Mouse (Mus musculus): Measurements from ENCODE around the gene Gm20765. TPM values are rescaled to one million over a fixed set of nuclear protein-coding genes. Genes with fewer than 3 reads are reported as not detected.

Gm20765 gene
- total RNA-seq, 1 experiment = 73.4 TPM

DNA sequence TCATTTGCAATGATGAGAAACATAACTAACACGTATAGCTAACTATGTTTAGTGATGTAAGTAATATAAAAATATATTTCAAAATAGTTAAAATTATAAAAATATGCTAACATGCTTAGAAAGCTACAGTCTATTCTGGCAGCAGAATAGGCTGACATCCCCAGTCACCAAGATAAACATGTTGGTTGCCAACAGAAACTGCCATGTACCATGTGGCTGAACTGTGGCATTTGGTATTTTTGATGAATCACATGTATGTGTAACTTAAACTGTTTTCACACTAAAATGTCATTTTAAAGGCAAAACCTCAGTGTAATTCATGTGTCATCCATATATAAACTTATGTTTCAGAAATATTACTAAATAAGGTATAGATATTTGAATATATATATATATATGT lies 24.3 kb downstream of the Gm20765 start:
- Histone ChIP-seq H3K9me3 (ENCODE audit: control insufficient read depth, insufficient read depth, low read depth, low read length) (no peaks in the 10 kb centered on the region), H3K27ac (ENCODE audit: insufficient read depth, low read depth, low read length, poor library complexity, severe bottlenecking) (no peak overlapping the region), H3K36me3 (ENCODE audit: control insufficient read depth, insufficient read depth, low read length, poor library complexity, severe bottlenecking) (no peaks in the 10 kb centered on the region), H3K9ac (ENCODE audit: insufficient read depth, low read depth, low read length, poor library complexity, severe bottlenecking) (no peak overlapping the region), H3K4me3 (ENCODE audit: insufficient read depth in 1 of 2, low read depth in 1 of 2, low read length in 2 of 2, poor library complexity in 1 of 2, severe bottlenecking in 1 of 2) (no peak overlapping the region), H3K4me1 (ENCODE audit: control insufficient read depth in 2 of 2, insufficient read depth in 2 of 2, low read length in 2 of 2, poor library complexity in 1 of 2) (no peaks in the 10 kb centered on the region)
- TF ChIP-seq CHD2 (IDR thresholded peaks at IDR 0.05; ENCODE audit: low read depth, low read length) (no peak), MAFK (IDR thresholded peaks at IDR 0.05; ENCODE audit: insufficient read depth, low read depth, low read length) (no peak), ZC3H11A (IDR thresholded peaks at IDR 0.05; ENCODE audit: borderline replicate concordance, low read depth, low read length) (no peak), ZNF384 (IDR thresholded peaks at IDR 0.05; ENCODE audit: low read depth, low read length) (no peak), HCFC1 (IDR thresholded peaks at IDR 0.05; ENCODE audit: borderline replicate concordance, insufficient read depth, low read length) (no peak)
- no peak for DNase-seq (ENCODE audit: low read depth, low spot score)
- in situ Hi-C loops (cut with MboI; ENCODE audit: low sequenced_read_pairs in 2 of 2, unreplicated experiment in 2 of 2) = no loop called here

DNA sequence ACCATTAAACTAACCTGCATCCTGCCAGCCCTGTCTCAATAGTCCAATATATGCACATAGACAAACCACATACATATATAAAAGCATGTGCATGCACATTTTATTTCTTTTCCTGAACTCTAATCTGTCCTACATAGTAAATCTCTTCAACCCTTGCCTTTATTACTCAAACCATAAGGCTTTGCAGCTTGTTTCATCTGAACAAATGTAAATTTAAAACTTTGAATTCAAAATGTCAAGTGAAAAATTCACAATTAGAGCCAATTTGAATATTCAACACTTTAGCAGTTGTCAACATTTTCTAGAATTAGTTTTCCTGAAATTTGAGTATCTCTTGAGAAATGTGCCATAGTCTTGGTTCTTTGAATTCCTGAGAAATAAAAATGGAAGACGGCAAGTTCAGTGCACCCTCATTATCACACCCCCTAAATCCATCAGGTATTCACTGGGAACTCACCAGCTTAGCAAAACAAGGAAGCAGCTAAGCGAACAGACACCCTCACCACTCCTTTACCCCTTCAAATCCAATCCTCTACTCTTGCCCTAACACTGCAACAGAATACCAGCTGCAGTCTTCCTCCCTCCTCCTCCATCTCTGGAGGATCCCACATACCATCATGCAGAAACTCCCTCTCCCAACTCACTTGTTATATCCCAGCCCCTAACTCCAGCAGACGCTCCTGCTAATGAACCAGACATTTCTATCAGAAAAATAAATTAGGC lies 25.1 kb downstream of the Gm20765 start:
- Histone ChIP-seq H3K4me1 (ENCODE audit: control insufficient read depth in 2 of 2, insufficient read depth in 2 of 2, low read length in 2 of 2, poor library complexity in 1 of 2) (no peaks in the 10 kb centered on the region), H3K9ac (ENCODE audit: insufficient read depth, low read depth, low read length, poor library complexity, severe bottlenecking) (no peak overlapping the region), H3K36me3 (ENCODE audit: control insufficient read depth, insufficient read depth, low read length, poor library complexity, severe bottlenecking) (no peaks in the 10 kb centered on the region), H3K4me3 (ENCODE audit: insufficient read depth in 1 of 2, low read depth in 1 of 2, low read length in 2 of 2, poor library complexity in 1 of 2, severe bottlenecking in 1 of 2) (no peak overlapping the region), H3K9me3 (ENCODE audit: control insufficient read depth, insufficient read depth, low read depth, low read length) (no peaks in the 10 kb centered on the region), H3K27ac (ENCODE audit: insufficient read depth, low read depth, low read length, poor library complexity, severe bottlenecking) (no peak overlapping the region)
- in situ Hi-C loops (cut with MboI; ENCODE audit: low sequenced_read_pairs in 2 of 2, unreplicated experiment in 2 of 2) = no loop called here
- TF ChIP-seq HCFC1 (IDR thresholded peaks at IDR 0.05; ENCODE audit: borderline replicate concordance, insufficient read depth, low read length) (no peak), CHD2 (IDR thresholded peaks at IDR 0.05; ENCODE audit: low read depth, low read length) (no peak), ZC3H11A (IDR thresholded peaks at IDR 0.05; ENCODE audit: borderline replicate concordance, low read depth, low read length) (no peak), ZNF384 (IDR thresholded peaks at IDR 0.05; ENCODE audit: low read depth, low read length) (no peak), MAFK (IDR thresholded peaks at IDR 0.05; ENCODE audit: insufficient read depth, low read depth, low read length) (no peak)
- no peak for DNase-seq (ENCODE audit: low read depth, low spot score)

DNA sequence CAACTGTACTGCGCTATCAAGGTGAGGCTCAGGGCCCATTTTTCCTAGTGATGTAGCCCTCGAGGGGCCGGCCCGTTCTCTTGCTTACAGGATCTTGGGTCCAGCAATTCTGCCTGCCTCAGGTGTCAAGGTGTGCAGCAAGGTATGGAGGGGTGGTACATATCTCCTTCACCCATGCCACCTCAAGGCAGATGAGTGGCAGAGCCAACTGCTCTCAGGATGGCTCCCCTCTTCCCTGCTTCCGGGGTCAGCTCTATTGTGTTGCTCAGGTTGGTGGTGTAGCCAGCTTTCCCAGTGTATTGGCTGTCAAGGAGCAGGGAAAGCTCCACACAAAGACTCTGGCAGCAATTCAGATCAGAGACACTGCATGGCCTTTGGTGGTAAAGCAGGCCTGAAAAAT lies 29.2 kb downstream of the Gm20765 start:
- H3K9me3 ChIP-seq (ENCODE audit: control insufficient read depth, insufficient read depth, low read depth, low read length) = no peaks in the 10 kb centered on the region
- H3K4me1 ChIP-seq (ENCODE audit: control insufficient read depth in 2 of 2, insufficient read depth in 2 of 2, low read length in 2 of 2, poor library complexity in 1 of 2) = no peaks in the 10 kb centered on the region
- TF ChIP-seq MAFK (IDR thresholded peaks at IDR 0.05; ENCODE audit: insufficient read depth, low read depth, low read length) (no peak), HCFC1 (IDR thresholded peaks at IDR 0.05; ENCODE audit: borderline replicate concordance, insufficient read depth, low read length) (no peak), ZNF384 (IDR thresholded peaks at IDR 0.05; ENCODE audit: low read depth, low read length) (no peak), ZC3H11A (IDR thresholded peaks at IDR 0.05; ENCODE audit: borderline replicate concordance, low read depth, low read length) (no peak), CHD2 (IDR thresholded peaks at IDR 0.05; ENCODE audit: low read depth, low read length) (no peak)
- H3K27ac ChIP-seq (ENCODE audit: insufficient read depth, low read depth, low read length, poor library complexity, severe bottlenecking) = no peak overlapping the region
- H3K4me3 ChIP-seq (ENCODE audit: insufficient read depth in 1 of 2, low read depth in 1 of 2, low read length in 2 of 2, poor library complexity in 1 of 2, severe bottlenecking in 1 of 2) = no peak overlapping the region
- DNase-seq (ENCODE audit: low read depth, low spot score) = no peak
- in situ Hi-C loops (cut with MboI; ENCODE audit: low sequenced_read_pairs in 2 of 2, unreplicated experiment in 2 of 2) = no loop called here
- no peaks in the 10 kb centered on the region for H3K36me3 ChIP-seq (ENCODE audit: control insufficient read depth, insufficient read depth, low read length, poor library complexity, severe bottlenecking)
- H3K9ac ChIP-seq (ENCODE audit: insufficient read depth, low read depth, low read length, poor library complexity, severe bottlenecking) = no peak overlapping the region

DNA sequence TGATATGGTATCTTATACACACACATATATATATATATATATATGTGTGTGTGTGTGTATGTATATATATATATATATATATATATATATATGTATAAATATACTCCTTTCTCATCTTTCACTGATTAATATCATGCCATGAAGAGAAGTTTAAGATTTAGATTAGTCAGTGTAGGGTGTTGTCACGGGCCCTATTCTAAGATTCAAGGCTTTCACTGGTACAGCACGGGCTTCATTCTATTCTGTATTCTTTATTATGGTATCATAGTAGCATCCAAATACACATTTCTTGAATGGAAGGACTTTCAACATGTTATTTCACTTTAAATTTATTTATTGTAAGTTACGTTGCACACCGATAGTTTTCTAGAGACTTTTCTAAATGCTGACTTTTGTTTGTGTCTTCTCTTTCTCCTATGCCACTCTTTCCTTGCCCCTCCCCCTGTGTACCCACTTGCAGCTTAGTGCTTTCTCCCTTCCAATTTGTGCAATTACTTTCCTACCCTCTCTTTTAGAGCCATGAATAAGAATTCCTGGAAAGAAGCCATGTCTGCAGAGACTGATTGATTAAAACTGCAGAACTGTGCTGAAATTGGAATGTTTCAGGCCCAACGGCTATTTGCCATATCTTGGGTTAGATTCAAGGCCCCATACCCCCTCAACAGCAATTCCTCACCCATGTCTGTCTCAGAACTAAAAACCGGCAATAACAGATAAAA lies 35.1 kb downstream of the Gm20765 start:
- no peak for DNase-seq (ENCODE audit: low read depth, low spot score)
- H3K36me3 ChIP-seq (ENCODE audit: control insufficient read depth, insufficient read depth, low read length, poor library complexity, severe bottlenecking) = no peaks in the 10 kb centered on the region
- no peaks in the 10 kb centered on the region for H3K4me1 ChIP-seq (ENCODE audit: control insufficient read depth in 2 of 2, insufficient read depth in 2 of 2, low read length in 2 of 2, poor library complexity in 1 of 2)
- H3K27ac ChIP-seq (ENCODE audit: insufficient read depth, low read depth, low read length, poor library complexity, severe bottlenecking) = no peak overlapping the region
- H3K9me3 ChIP-seq (ENCODE audit: control insufficient read depth, insufficient read depth, low read depth, low read length) = no peaks in the 10 kb centered on the region
- no peak overlapping the region for H3K9ac ChIP-seq (ENCODE audit: insufficient read depth, low read depth, low read length, poor library complexity, severe bottlenecking)
- TF ChIP-seq HCFC1 (IDR thresholded peaks at IDR 0.05; ENCODE audit: borderline replicate concordance, insufficient read depth, low read length) = no peak
- no peak for TF ChIP-seq MAFK (IDR thresholded peaks at IDR 0.05; ENCODE audit: insufficient read depth, low read depth, low read length)
- no peak for TF ChIP-seq ZC3H11A (IDR thresholded peaks at IDR 0.05; ENCODE audit: borderline replicate concordance, low read depth, low read length)
- TF ChIP-seq CHD2 (IDR thresholded peaks at IDR 0.05; ENCODE audit: low read depth, low read length) = no peak
- no peak for TF ChIP-seq ZNF384 (IDR thresholded peaks at IDR 0.05; ENCODE audit: low read depth, low read length)
- in situ Hi-C loops (cut with MboI; ENCODE audit: low sequenced_read_pairs in 2 of 2, unreplicated experiment in 2 of 2) = no loop called here
- no peak overlapping the region for H3K4me3 ChIP-seq (ENCODE audit: insufficient read depth in 1 of 2, low read depth in 1 of 2, low read length in 2 of 2, poor library complexity in 1 of 2, severe bottlenecking in 1 of 2)

Other genes with a start within 250 kb of the Gm20765 start
- 48.7 and 63.4 TPM in 2 replicates for gene Gm21293, start 42.5 kb upstream of the Gm20765 start, total RNA-seq (2012; rRNA removed)
- gene Gm6763, start 34.0 kb upstream of the Gm20765 start, total RNA-seq (2012; rRNA removed) = not detected in 2 replicates
- not detected in 2 replicates for gene Gm8764, start 25.5 kb upstream of the Gm20765 start, total RNA-seq (2012; rRNA removed)
- 32.9 and 43.6 TPM in 2 replicates for gene Gm21304, start 17.0 kb upstream of the Gm20765 start, total RNA-seq (2012; rRNA removed)
- gene Gm21312, start 8.5 kb upstream of the Gm20765 start, total RNA-seq (2012; rRNA removed) = 73.4 and 106 TPM in 2 replicates
- 202 and 294 TPM in 2 replicates for gene Gm4340, start 8.5 kb downstream of the Gm20765 start, total RNA-seq (2012; rRNA removed)

Data from ES-E14 (cell line).